Mouse (Mus musculus) MEL (cell line): ENCODE measurements around the gene Gcc2. TPM values are rescaled to one million over a fixed set of nuclear protein-coding genes. Genes with fewer than 3 reads are reported as not detected.
A peak's percentile ranks its signal among the peaks of the same experiment; 100 is the strongest.

ENCODE experiments used
- DNase-seq: peaks from one replicate; pipeline ENCODE4 v3.0.0; 2011; ENCODE audit warnings: low read depth, low spot score
- H3K27ac ChIP-seq: 2 replicates; pipeline ENCODE4 v1.5.1; 2012; ENCODE audit warnings: low read depth, mild to moderate bottlenecking, control low read depth, low read length, moderate library complexity; ENCODE audit not compliant: control insufficient read depth
- H3K27me3 ChIP-seq, 2 experiments: fragments of 150-350 bp in 1 of 2; sonication (generic) in 1 of 2; 2 replicates each; pipeline ENCODE4 v1.6.1; 2012; ENCODE audit warnings: low read length in 2 of 2, mild to moderate bottlenecking in 2 of 2, improper control_type of control experiment in 1 of 2, moderate library complexity in 1 of 2; ENCODE audit not compliant: insufficient read depth in 2 of 2, control insufficient read depth in 1 of 2
- H3K36me3 ChIP-seq, 2 experiments: 2 replicates each; pipeline ENCODE4 v1.6.1; 2012 to 2014; ENCODE audit warnings: low read length in 2 of 2, improper control_type of control experiment in 1 of 2, inconsistent platforms in 1 of 2, mild to moderate bottlenecking in 1 of 2; ENCODE audit not compliant: insufficient read depth in 2 of 2, control insufficient read depth in 1 of 2
- H3K4me1 ChIP-seq, 2 experiments: fragments of 150-350 bp in 1 of 2; sonication (generic) in 1 of 2; 2 replicates each; pipeline ENCODE4 v1.6.1; 2012; ENCODE audit warnings: low read length in 2 of 2, improper control_type of control experiment in 1 of 2, mild to moderate bottlenecking in 1 of 2; ENCODE audit not compliant: insufficient read depth in 2 of 2, control insufficient read depth in 1 of 2
- H3K4me3 ChIP-seq, 2 experiments: fragments of 150-350 bp in 1 of 2; sonication (generic) in 1 of 2; 2 replicates each; pipeline ENCODE4 v1.5.1; 2012; ENCODE audit warnings: low read depth in 2 of 2, low read length in 2 of 2, mild to moderate bottlenecking in 2 of 2, moderate library complexity in 2 of 2, control low read depth in 1 of 2, improper control_type of control experiment in 1 of 2; ENCODE audit not compliant: control insufficient read depth in 1 of 2, insufficient read depth in 1 of 2
- H3K79me2 ChIP-seq: 2 replicates; pipeline ENCODE4 v1.6.1; 2012; ENCODE audit warnings: mild to moderate bottlenecking, low read length, moderate library complexity; ENCODE audit not compliant: control insufficient read depth, poor library complexity, insufficient read depth
- H3K9ac ChIP-seq: 2 replicates; pipeline ENCODE4 v1.6.1; 2012; ENCODE audit warnings: low read depth, mild to moderate bottlenecking, control low read depth, low read length, moderate library complexity; ENCODE audit not compliant: control insufficient read depth, poor library complexity, severe bottlenecking
- H3K9me3 ChIP-seq: fragments of 150-350 bp; sonication (generic); replicated peaks from 2 replicates; pipeline ENCODE4 v1.6.1; 2012; ENCODE audit warnings: mild to moderate bottlenecking, low read length, improper control_type of control experiment, moderate library complexity; ENCODE audit not compliant: insufficient read depth
- BHLHE40 ChIP-seq: IDR thresholded peaks from 2 replicates; pipeline ENCODE4 v1.6.1; 2012; ENCODE audit warnings: low read depth, mild to moderate bottlenecking, inconsistent platforms, low read length, improper control_type of control experiment, borderline replicate concordance
- CHD1 ChIP-seq: IDR thresholded peaks from 2 replicates; pipeline ENCODE4 v1.6.1; 2012; ENCODE audit warnings: low read depth, mild to moderate bottlenecking, inconsistent platforms, low read length, improper control_type of control experiment
- ELF1 ChIP-seq: IDR thresholded peaks from 2 replicates; pipeline ENCODE4 v1.6.1; 2014; ENCODE audit warnings: low read depth, mild to moderate bottlenecking, inconsistent platforms, low read length, improper control_type of control experiment, moderate library complexity
- ETS1 ChIP-seq: IDR thresholded peaks from 2 replicates; pipeline ENCODE4 v1.6.1; 2012; ENCODE audit warnings: low read depth, mild to moderate bottlenecking, inconsistent platforms, low read length, improper control_type of control experiment, moderate library complexity
- GABPA ChIP-seq: IDR thresholded peaks from 2 replicates; pipeline ENCODE4 v1.6.1; 2012; ENCODE audit warnings: low read depth, mild to moderate bottlenecking, inconsistent platforms, low read length, improper control_type of control experiment, moderate library complexity
- HCFC1 ChIP-seq: IDR thresholded peaks from 2 replicates; pipeline ENCODE4 v1.6.1; 2012; ENCODE audit warnings: low read depth, mild to moderate bottlenecking, inconsistent platforms, low read length, improper control_type of control experiment, moderate library complexity
- KAT2A ChIP-seq: conservative IDR thresholded peaks from 2 replicates; pipeline ENCODE4 v1.6.1; 2012; ENCODE audit warnings: low read depth, low read length, improper control_type of control experiment, inconsistent platforms
- MAFK ChIP-seq: IDR thresholded peaks from 2 replicates; pipeline ENCODE4 v1.6.1; 2011; ENCODE audit warnings: low read depth, mild to moderate bottlenecking, low read length, improper control_type of control experiment, borderline replicate concordance
- MAX ChIP-seq: IDR thresholded peaks from 2 replicates; pipeline ENCODE4 v1.6.1; 2011; ENCODE audit warnings: low read length, improper control_type of control experiment
- MAZ ChIP-seq: IDR thresholded peaks from 2 replicates; pipeline ENCODE4 v1.6.1; 2012; ENCODE audit warnings: low read depth, mild to moderate bottlenecking, inconsistent platforms, low read length, improper control_type of control experiment
- MXI1 ChIP-seq: IDR thresholded peaks from 2 replicates; pipeline ENCODE4 v1.6.1; 2011; ENCODE audit warnings: mild to moderate bottlenecking, low read depth, low read length, improper control_type of control experiment
- MYC ChIP-seq: IDR thresholded peaks from 2 replicates; pipeline ENCODE4 v1.6.1; 2011; ENCODE audit warnings: low read depth, mild to moderate bottlenecking, low read length, improper control_type of control experiment, moderate library complexity
- NELFE ChIP-seq: IDR thresholded peaks from 2 replicates; pipeline ENCODE4 v1.6.1; 2011; ENCODE audit warnings: low read depth, low read length, improper control_type of control experiment
- POLR2AphosphoS2 ChIP-seq: IDR thresholded peaks from 2 replicates; pipeline ENCODE4 v1.6.1; 2011; ENCODE audit warnings: low read length, improper control_type of control experiment
- RAD21 ChIP-seq: IDR thresholded peaks from 2 replicates; pipeline ENCODE4 v1.6.1; 2011; ENCODE audit warnings: mild to moderate bottlenecking, low read depth, low read length, improper control_type of control experiment
- RCOR1 ChIP-seq: IDR thresholded peaks from 2 replicates; pipeline ENCODE4 v1.6.1; 2012; ENCODE audit warnings: low read depth, mild to moderate bottlenecking, inconsistent platforms, low read length, improper control_type of control experiment
- SIN3A ChIP-seq: IDR thresholded peaks from 2 replicates; pipeline ENCODE4 v1.6.1; 2012; ENCODE audit warnings: low read length, improper control_type of control experiment, inconsistent platforms
- SMC3 ChIP-seq: IDR thresholded peaks from 2 replicates; pipeline ENCODE4 v1.6.1; 2011; ENCODE audit warnings: low read depth, low read length, improper control_type of control experiment
- TAL1 ChIP-seq: IDR thresholded peaks from 2 replicates; pipeline ENCODE4 v1.6.1; 2012; ENCODE audit warnings: mild to moderate bottlenecking, inconsistent platforms, low read length, moderate library complexity, mixed read lengths
- TBP ChIP-seq: IDR thresholded peaks from 2 replicates; pipeline ENCODE4 v1.8.0; 2011; ENCODE audit warnings: low read depth, low read length, improper control_type of control experiment
- TCF12 ChIP-seq: IDR thresholded peaks from 2 replicates; pipeline ENCODE4 v1.6.1; 2014; ENCODE audit warnings: low read depth, mild to moderate bottlenecking, inconsistent platforms, low read length, improper control_type of control experiment, moderate library complexity
- UBTF ChIP-seq: IDR thresholded peaks from 2 replicates; pipeline ENCODE4 v1.6.1; 2012; ENCODE audit warnings: low read depth, mild to moderate bottlenecking, inconsistent platforms, low read length, improper control_type of control experiment, moderate library complexity, borderline replicate concordance; ENCODE audit not compliant: insufficient read depth
- USF1 ChIP-seq: IDR thresholded peaks from 2 replicates; pipeline ENCODE4 v1.6.1; 2014; ENCODE audit warnings: low read depth, mild to moderate bottlenecking, inconsistent platforms, low read length, improper control_type of control experiment, moderate library complexity
- USF2 ChIP-seq, 2 experiments: IDR thresholded peaks; 2 replicates each; pipeline ENCODE4 v1.6.1; 2011 to 2012; ENCODE audit warnings: improper control_type of control experiment in 2 of 2, low read length in 2 of 2, borderline replicate concordance in 1 of 2, inconsistent platforms in 1 of 2, low read depth in 1 of 2, mild to moderate bottlenecking in 1 of 2; ENCODE audit not compliant: insufficient read depth in 1 of 2
- ZC3H11A ChIP-seq: IDR thresholded peaks from 2 replicates; pipeline ENCODE4 v1.6.1; 2012; ENCODE audit warnings: low read depth, mild to moderate bottlenecking, inconsistent platforms, low read length, improper control_type of control experiment
- ZKSCAN1 ChIP-seq: IDR thresholded peaks from 2 replicates; pipeline ENCODE4 v1.6.1; 2012; ENCODE audit warnings: low read depth, mild to moderate bottlenecking, inconsistent platforms, low read length, improper control_type of control experiment, moderate library complexity
- ZMIZ1 ChIP-seq: IDR thresholded peaks from 2 replicates; pipeline ENCODE4 v1.6.1; 2012; ENCODE audit warnings: low read depth, mild to moderate bottlenecking, inconsistent platforms, low read length, improper control_type of control experiment, moderate library complexity
- ZNF384 ChIP-seq: IDR thresholded peaks from 2 replicates; pipeline ENCODE4 v1.6.1; 2012; ENCODE audit warnings: low read depth, mild to moderate bottlenecking, inconsistent platforms, low read length, improper control_type of control experiment
- polyA plus RNA-seq, 2 experiments: library from polyadenylated mRNA; stranded (reverse) in 1 of 2; unstranded in 1 of 2; fragments of >175 nt in 1 of 2; fragments of >200 nt in 1 of 2; gene quantifications; 2 replicates each; pipeline versions ENCODE4 v1.2.1 to v1.2.4; 2012; ENCODE audit warnings: low replicate concordance in 2 of 2, low read depth in 1 of 2; ENCODE audit not compliant: insufficient read length in 2 of 2, insufficient read depth in 1 of 2, missing spikeins in 1 of 2
- total RNA-seq: library from RNA; depleted of rRNA; stranded (reverse); fragments of 300-350 nt; gene quantifications from 2 replicates; pipeline ENCODE4 v1.2.3, GENCODE M21; 2012

The Gcc2 gene
- total and polyA plus RNA-seq, 3 experiments, result 14.4 to 18.0 TPM; not detected in 1

- TF ChIP-seq MAX, result no peak
- no peak for TF ChIP-seq NELFE
- no peak for TF ChIP-seq USF1
- no peak for TF ChIP-seq UBTF
- no peak for TF ChIP-seq HCFC1
- TF ChIP-seq ETS1, result peak; percentile 60
- peak; percentile 36; the same call in 1 of the 2 replicates for TF ChIP-seq SIN3A
- TF ChIP-seq USF2 (IDR thresholded peaks at IDR 0.05; ENCODE audit: borderline replicate concordance in 1 of 2, insufficient read depth in 1 of 2, low read depth in 1 of 2, low read length in 2 of 2), result no peak
- TF ChIP-seq MAZ, result no peak
Observed at GRCm38 (mm10) chr10:58343552-58343951, 88.3 kb downstream of the Gcc2 start (continued).

GRCm38 (mm10) chr10:58350600-58350999 is 95.3 kb downstream of the Gcc2 start:
- no peak for DNase-seq
- 0 out of 2 replicates have a peak, but pooled peaks cover 1% of the 10 kb centered on the region for H3K79me2 ChIP-seq
- H3K9me3 ChIP-seq, result no peaks in the 10 kb centered on the region
- no peaks in the 10 kb centered on the region for H3K27me3 ChIP-seq
- no peak overlapping the region for H3K4me3 ChIP-seq
- H3K27ac ChIP-seq, result no peak overlapping the region
- H3K9ac ChIP-seq, result no peak overlapping the region
- H3K4me1 ChIP-seq, result peaks cover 21 to 30% of the 10 kb centered on the region in 2 experiments
- TF ChIP-seq SMC3 (no peak), POLR2AphosphoS2 (no peak), GABPA (no peak), ZC3H11A (no peak), ZKSCAN1 (no peak), RCOR1 (no peak), MXI1 (no peak), MAFK (no peak), MAZ (no peak)
- TF ChIP-seq, all 39 proteins: peak for 0
- H3K36me3 ChIP-seq, result peaks cover 0 to 41% of the 10 kb centered on the region in 2 experiments; a peak in 2 of 4 replicates

GRCm38 (mm10) chr10:58351670-58352069 is 96.4 kb downstream of the Gcc2 start:
- Histone ChIP-seq H3K4me1 (peaks cover 20 to 28% of the 10 kb centered on the region in 2 experiments), H3K27me3 (no peaks in the 10 kb centered on the region), H3K36me3 (peaks cover 0 to 39% of the 10 kb centered on the region in 2 experiments; a peak in 2 of 4 replicates), H3K9me3 (no peaks in the 10 kb centered on the region), H3K9ac (peak overlapping the region; percentile 52), H3K79me2 (0 out of 2 replicates have a peak, but pooled peaks cover 1% of the 10 kb centered on the region), H3K27ac (peak overlapping the region; percentile 68), H3K4me3 (no peak overlapping the region)
- peak; percentile 76 for DNase-seq
- no peak for TF ChIP-seq TBP
- no peak for TF ChIP-seq POLR2AphosphoS2
- TF ChIP-seq ETS1, result peak; percentile 76
- peak; percentile 58 for TF ChIP-seq TCF12
- TF ChIP-seq BHLHE40, result peak; percentile 35; the same call in 1 of the 2 replicates
- TF ChIP-seq RCOR1, result peak; percentile 84
- TF ChIP-seq MYC, result 0 out of 2 replicates have a peak, but pooled peaks have one; percentile 28
- TF ChIP-seq UBTF, result no peak
- no peak for TF ChIP-seq MAZ
- TF ChIP-seq KAT2A, result no peak
- TF ChIP-seq MXI1, result peak; percentile 70
- TF ChIP-seq TAL1, result peak; percentile 28; the same call in 1 of the 2 replicates
- TF ChIP-seq ELF1, result peak; percentile 87
- TF ChIP-seq USF2 (IDR thresholded peaks at IDR 0.05; ENCODE audit: borderline replicate concordance in 1 of 2, insufficient read depth in 1 of 2, low read depth in 1 of 2, low read length in 2 of 2), result no peak
- no peak for TF ChIP-seq CHD1
- 0 out of 2 replicates have a peak, but pooled peaks have one; percentile 35 for TF ChIP-seq HCFC1
- TF ChIP-seq RAD21, result no peak
- TF ChIP-seq GABPA, result no peak
- peak; percentile 98 for TF ChIP-seq ZNF384
- no peak for TF ChIP-seq ZMIZ1
- 0 out of 2 replicates have a peak, but pooled peaks have one; percentile 22 for TF ChIP-seq ZKSCAN1
- TF ChIP-seq ZC3H11A, result no peak
